Mouse (Mus musculus) spleen, adult 18-20 months (tissue): ENCODE measurements around the gene Epn3.

Experiments
- DNase-seq, 2 experiments: peaks; one replicate each; pipeline ENCODE4 v3.0.0; 2022; ENCODE audit warnings: mixed read lengths in 2 of 2

Epn3 gene

GRCm38 (mm10) chr11:94499661-94500152 is at the start of gene Epn3:
Gene Epn3, minus strand, starts transcription at chr11:94499974.
- DNase-seq = no peak

- peak; percentile 85 to 95 for DNase-seq
These were observed 49.3 kb upstream of the Epn3 start, which contains the start of gene Rsad1 for GRCm38 (mm10) chr11:94548888-94549690. Gene Rsad1, minus strand, starts transcription at chr11:94549255.

GRCm38 (mm10) chr11:94548041-94548784 is 48.4 kb upstream of the Epn3 start:
- peak; percentile 20 to 41 for DNase-seq

GRCm38 (mm10) chr11:94547271-94547670 is 47.5 kb upstream of the Epn3 start:
- DNase-seq = no peak

- DNase-seq = no peak
These were observed 46.6 kb upstream of the Epn3 start for GRCm38 (mm10) chr11:94546381-94546780.

GRCm38 (mm10) chr11:94544422-94544821 is 44.6 kb upstream of the Epn3 start:
- no peak for DNase-seq

GRCm38 (mm10) chr11:94543932-94544331 is 44.2 kb upstream of the Epn3 start:
- peak; percentile 44 to 73 for DNase-seq

GRCm38 (mm10) chr11:94543344-94543743 is 43.6 kb upstream of the Epn3 start:
- no peak for DNase-seq

- no peak for DNase-seq
These were observed 42.6 kb upstream of the Epn3 start for GRCm38 (mm10) chr11:94542400-94542799.

GRCm38 (mm10) chr11:94539761-94540160 is 40.0 kb upstream of the Epn3 start:
- no peak for DNase-seq

- no peak for DNase-seq
These were observed 39.0 kb upstream of the Epn3 start for GRCm38 (mm10) chr11:94538733-94539292.

- DNase-seq = no peak
These were observed 33.4 kb upstream of the Epn3 start for GRCm38 (mm10) chr11:94533171-94533570.

- DNase-seq = no peak
These were observed 29.1 kb upstream of the Epn3 start for GRCm38 (mm10) chr11:94528879-94529278.

- no peak for DNase-seq
These were observed 26.6 kb upstream of the Epn3 start for GRCm38 (mm10) chr11:94526171-94526879.

GRCm38 (mm10) chr11:94521219-94521843 is 21.6 kb upstream of the Epn3 start, which contains the start of gene Mycbpap:
Gene Mycbpap, minus strand, starts transcription at chr11:94521742.
- peak in 1 of 2 experiments; percentile 43 for DNase-seq

- DNase-seq = no peak
These were observed 13.7 kb upstream of the Epn3 start for GRCm38 (mm10) chr11:94513452-94513851.

- DNase-seq = no peak
These were observed 9.2 kb upstream of the Epn3 start for GRCm38 (mm10) chr11:94508976-94509375.

GRCm38 (mm10) chr11:94501482-94501881 is 1.7 kb upstream of the Epn3 start:
- DNase-seq = no peak

GRCm38 (mm10) chr11:94500362-94500761 is 588 bp upstream of the Epn3 start:
- no peak for DNase-seq

GRCm38 (mm10) chr11:94499035-94499434 is 739 bp downstream of the Epn3 start:
- DNase-seq = no peak

- no peak for DNase-seq
These were observed 1.4 kb downstream of the Epn3 start for GRCm38 (mm10) chr11:94498093-94498996.
